Mouse (Mus musculus): Measurements from ENCODE around the gene Mgat4e.

GRCm38 (mm10) chr1:134516491-134517198, 32.8 kb downstream of the Mgat4e start:
- TF ChIP-seq CTCF (IDR thresholded peaks at IDR 0.05; ENCODE audit: control insufficient read depth, insufficient read depth, insufficient read length) = no peak
- no peak for TF ChIP-seq MYOG (IDR thresholded peaks at IDR 0.05; ENCODE audit: control insufficient read depth, extremely low read depth, insufficient read length)
- no peak for TF ChIP-seq USF1 (IDR thresholded peaks at IDR 0.05; ENCODE audit: low read depth)
- no peak for TF ChIP-seq MYOD1 (IDR thresholded peaks at IDR 0.05; ENCODE audit: control insufficient read depth, insufficient read length, low read depth)
